Mouse (Mus musculus) limb, embryonic 10.5 days (tissue): Measurements from ENCODE around the gene Pkd2. TPM values are rescaled to one million over a fixed set of nuclear protein-coding genes. Genes with fewer than 3 reads are reported as not detected.

ENCODE experiments used
- DNase-seq: peaks from one replicate; pipeline ENCODE4 v3.0.0-alpha.2; 2017; ENCODE audit warnings: low spot score
- H3K27ac ChIP-seq: fragments of 300-500 bp; sonication (generic); 2 replicates; pipeline ENCODE4 v1.5.1; 2016; ENCODE audit warnings: mild to moderate bottlenecking
- H3K27me3 ChIP-seq: fragments of 300-500 bp; sonication (generic); 2 replicates; pipeline ENCODE4 v1.6.1; 2016; ENCODE audit warnings: low read depth, mild to moderate bottlenecking; ENCODE audit not compliant: poor library complexity, severe bottlenecking
- H3K36me3 ChIP-seq: fragments of 300-500 bp; sonication (generic); 2 replicates; pipeline ENCODE4 v1.6.1; 2016; ENCODE audit warnings: mild to moderate bottlenecking, moderate library complexity
- H3K4me1 ChIP-seq: fragments of 300-500 bp; sonication (generic); 2 replicates; pipeline ENCODE4 v1.6.1; 2016
- H3K4me3 ChIP-seq: fragments of 300-500 bp; sonication (generic); 2 replicates; pipeline ENCODE4 v1.5.1; 2016; ENCODE audit warnings: mild to moderate bottlenecking, moderate library complexity
- H3K9me3 ChIP-seq: fragments of 300-500 bp; sonication (generic); replicated peaks from 2 replicates; pipeline ENCODE4 v1.6.1; 2016; ENCODE audit warnings: mild to moderate bottlenecking
- WGBS: fragments of 180-500 bp; shearing (Covaris S2); methylation state at CpG from one replicate; pipeline ENCODE4 v1.1.7; 2016; 5-methylcytosine and 5-hydroxymethylcytosine counted together
- polyA plus RNA-seq: library from polyadenylated mRNA; unstranded; fragments of >200 nt; fragmentation: Nextera tagmentation; extraction: Ambion mirVana; gene quantifications from 2 replicates; pipeline ENCODE4 v1.2.1, GENCODE M21; 2016

The Pkd2 gene
- polyA plus RNA-seq, 1 experiment from 2014 or later, result 16.3 TPM

- WGBS, result 96% methylated on average over 5 of the region's 5 CpGs
Observed at GRCm38 (mm10) chr5:104470981-104471391, 11.7 kb downstream of the Pkd2 start.

GRCm38 (mm10) chr5:104472371-104472770 lies 13.1 kb downstream of the Pkd2 start:
- peaks cover 65% of the 10 kb centered on the region for H3K36me3 ChIP-seq
- no peak overlapping the region for H3K4me3 ChIP-seq
- H3K9me3 ChIP-seq, result no peaks in the 10 kb centered on the region
- no peak for DNase-seq
- no peaks in the 10 kb centered on the region for H3K4me1 ChIP-seq
- WGBS, result 94% methylated on average over 8 of the region's 8 CpGs
- no peaks in the 10 kb centered on the region for H3K27me3 ChIP-seq
- no peak overlapping the region for H3K27ac ChIP-seq

More at GRCm38 (mm10) chr5:104470981-104471391, 11.7 kb downstream of the Pkd2 start:
- Histone ChIP-seq H3K4me3 (no peak overlapping the region), H3K27me3 (no peaks in the 10 kb centered on the region), H3K27ac (no peak overlapping the region), H3K4me1 (no peaks in the 10 kb centered on the region), H3K9me3 (no peaks in the 10 kb centered on the region), H3K36me3 (peaks cover 71% of the 10 kb centered on the region)
- no peak for DNase-seq

GRCm38 (mm10) chr5:104480367-104480766 lies 21.1 kb downstream of the Pkd2 start:
- Histone ChIP-seq H3K4me3 (no peak overlapping the region), H3K36me3 (peaks cover 84% of the 10 kb centered on the region), H3K27ac (no peak overlapping the region), H3K9me3 (no peaks in the 10 kb centered on the region), H3K4me1 (no peaks in the 10 kb centered on the region), H3K27me3 (no peaks in the 10 kb centered on the region)
- WGBS, result 94% methylated on average over 7 of the region's 7 CpGs
- DNase-seq, result no peak

- 90% methylated on average over 8 of the region's 8 CpGs for WGBS
- no peak for DNase-seq
- Histone ChIP-seq H3K27me3 (no peaks in the 10 kb centered on the region), H3K27ac (no peak overlapping the region), H3K4me3 (no peak overlapping the region), H3K4me1 (no peaks in the 10 kb centered on the region), H3K9me3 (no peaks in the 10 kb centered on the region), H3K36me3 (peaks cover 97% of the 10 kb centered on the region)
Observed at GRCm38 (mm10) chr5:104482856-104483255, 23.6 kb downstream of the Pkd2 start.

- DNase-seq, result no peak
- peaks cover 99% of the 10 kb centered on the region for H3K36me3 ChIP-seq
Observed at GRCm38 (mm10) chr5:104491561-104491960, 32.3 kb downstream of the Pkd2 start.

GRCm38 (mm10) chr5:104504883-104505282 lies 45.6 kb downstream of the Pkd2 start:
- no peak overlapping the region for H3K4me3 ChIP-seq
- peaks cover 74% of the 10 kb centered on the region for H3K36me3 ChIP-seq
- H3K27ac ChIP-seq, result no peak overlapping the region
- H3K9me3 ChIP-seq, result no peaks in the 10 kb centered on the region
- peaks cover 8% of the 10 kb centered on the region for H3K4me1 ChIP-seq
- DNase-seq, result no peak
- no peaks in the 10 kb centered on the region for H3K27me3 ChIP-seq
- WGBS, result 98% methylated on average over 2 of the region's 2 CpGs

More at GRCm38 (mm10) chr5:104491561-104491960, 32.3 kb downstream of the Pkd2 start:
- no peak overlapping the region for H3K4me3 ChIP-seq
- 82% methylated on average over 5 of the region's 5 CpGs for WGBS
- H3K9me3 ChIP-seq, result no peaks in the 10 kb centered on the region
- no peaks in the 10 kb centered on the region for H3K27me3 ChIP-seq
- H3K27ac ChIP-seq, result no peak overlapping the region
- H3K4me1 ChIP-seq, result no peaks in the 10 kb centered on the region

GRCm38 (mm10) chr5:104507829-104508194 lies 48.6 kb downstream of the Pkd2 start:
- WGBS, result 0% methylated on average over 2 of the region's 2 CpGs
- peak overlapping the region; percentile 98 for H3K27ac ChIP-seq

GRCm38 (mm10) chr5:104508195-104508891 lies 49.1 kb downstream of the Pkd2 start, which contains the start of gene BC005561:
BC005561 (plus strand) TSS chr5:104508352.
- under 1% methylated on average over 83 of the region's 83 CpGs for WGBS
- peak; percentile 94 for DNase-seq
- H3K27me3 ChIP-seq, result no peaks in the 10 kb centered on the region
- peaks cover 64% of the 10 kb centered on the region for H3K36me3 ChIP-seq
- no peaks in the 10 kb centered on the region for H3K9me3 ChIP-seq
- peaks cover 8% of the 10 kb centered on the region for H3K4me1 ChIP-seq
- H3K27ac ChIP-seq, result peak within 1 kb of the TSS; percentile 98
- H3K4me3 ChIP-seq, result peak within 1 kb of the TSS; percentile 80

More at GRCm38 (mm10) chr5:104507829-104508194, 48.6 kb downstream of the Pkd2 start:
- H3K4me1 ChIP-seq, result peaks cover 8% of the 10 kb centered on the region
- H3K9me3 ChIP-seq, result no peaks in the 10 kb centered on the region
- H3K36me3 ChIP-seq, result peaks cover 64% of the 10 kb centered on the region
- H3K4me3 ChIP-seq, result peak overlapping the region; percentile 80
- no peaks in the 10 kb centered on the region for H3K27me3 ChIP-seq
- no peak for DNase-seq

- DNase-seq, result no peak
- peaks cover 8% of the 10 kb centered on the region for H3K4me1 ChIP-seq
- 98% methylated on average over 3 of the region's 3 CpGs for WGBS
- no peaks in the 10 kb centered on the region for H3K27me3 ChIP-seq
- no peak overlapping the region for H3K4me3 ChIP-seq
- peaks cover 67% of the 10 kb centered on the region for H3K36me3 ChIP-seq
- no peak overlapping the region for H3K27ac ChIP-seq
- H3K9me3 ChIP-seq, result no peaks in the 10 kb centered on the region
Observed at GRCm38 (mm10) chr5:104511211-104511610, 52.0 kb downstream of the Pkd2 start.

GRCm38 (mm10) chr5:104538612-104539011 lies 79.4 kb downstream of the Pkd2 start:
- 97% methylated on average over 1 of the region's 1 CpGs for WGBS
- Histone ChIP-seq H3K4me3 (no peak overlapping the region), H3K36me3 (peaks cover 95% of the 10 kb centered on the region), H3K4me1 (no peaks in the 10 kb centered on the region), H3K9me3 (no peaks in the 10 kb centered on the region), H3K27ac (no peak overlapping the region), H3K27me3 (no peaks in the 10 kb centered on the region)
- no peak for DNase-seq

GRCm38 (mm10) chr5:104539331-104539730 lies 80.1 kb downstream of the Pkd2 start:
- Histone ChIP-seq H3K4me1 (no peaks in the 10 kb centered on the region), H3K27ac (no peak overlapping the region), H3K36me3 (peaks cover 98% of the 10 kb centered on the region), H3K27me3 (no peaks in the 10 kb centered on the region), H3K9me3 (no peaks in the 10 kb centered on the region), H3K4me3 (no peak overlapping the region)
- DNase-seq, result no peak
- WGBS, result 91% methylated on average over 4 of the region's 4 CpGs
